Mouse (Mus musculus): ENCODE results near the gene Tcstv3.

DNA sequence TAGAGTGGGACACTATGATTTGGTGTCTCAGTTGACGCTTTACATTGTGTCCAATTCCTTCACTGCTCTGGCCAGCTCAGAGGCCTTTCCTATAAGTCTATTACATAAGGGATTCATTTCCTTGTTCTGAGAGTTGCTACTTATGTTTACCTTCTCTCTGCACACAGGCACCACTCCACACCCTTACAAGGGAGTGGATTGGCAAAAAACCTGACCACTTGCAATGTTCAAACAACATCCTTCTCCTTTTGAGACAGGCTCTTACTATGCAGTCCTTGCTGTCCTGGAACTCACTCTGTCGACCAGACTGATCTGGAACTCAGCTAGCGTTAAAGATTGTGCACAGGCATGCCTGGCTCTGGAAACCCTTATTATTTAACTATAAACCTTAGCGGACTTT is 5.9 kb upstream of the Tcstv3 start:
- TF ChIP-seq POLR2A (IDR thresholded peaks at IDR 0.05; ENCODE audit: low read depth, low read length) (no peak), CTCF (IDR thresholded peaks at IDR 0.05; ENCODE audit: extremely low read depth, insufficient read length, insufficient replicate concordance, low read depth, low read length) (no peak)

Measured in small intestine, adult 2 months (tissue).